Mouse (Mus musculus): ENCODE measurements around the gene Prrc2b.

Prrc2b gene

DNA sequence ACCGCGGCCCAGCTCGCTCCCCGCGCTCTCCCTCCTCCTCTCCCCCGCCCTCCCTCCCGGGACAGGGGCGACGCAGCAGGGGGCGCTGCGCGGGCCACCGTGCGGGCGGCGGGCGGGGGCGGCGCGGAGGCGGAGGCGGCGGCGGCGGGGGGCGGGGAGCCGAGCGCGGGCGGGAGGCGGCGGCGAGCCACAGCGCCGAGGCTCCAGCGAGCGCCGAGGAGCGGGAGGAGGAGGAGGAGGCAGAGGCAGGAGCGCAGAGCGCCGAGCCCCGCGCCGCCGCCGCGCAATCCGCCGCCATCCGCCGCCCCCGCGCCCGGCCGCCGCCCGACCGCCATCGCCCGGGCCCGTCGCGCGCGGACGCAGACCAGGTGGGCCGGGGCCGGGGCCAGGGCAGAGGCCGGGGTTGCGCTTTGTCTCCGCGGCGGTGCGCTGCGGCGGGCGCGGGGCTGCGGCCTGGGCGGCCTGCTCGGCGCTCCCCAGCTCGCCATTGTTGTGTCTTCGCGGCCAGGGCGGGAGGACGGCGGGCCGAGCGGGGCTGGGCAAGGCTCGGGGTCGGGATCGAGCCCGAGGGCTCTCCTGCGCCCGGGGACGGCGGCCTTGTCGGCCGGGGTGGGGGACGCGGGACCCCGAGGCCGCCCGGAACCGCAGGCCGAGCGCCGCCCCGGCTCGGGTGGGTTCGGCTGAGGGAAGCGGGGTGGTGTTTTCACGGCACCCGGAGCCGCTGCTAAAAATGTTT, at the start of gene Prrc2b:
TSS of gene Prrc2b (plus strand) at position 159 of the 736 bp plus-strand sequence.
- peak; percentile 68 for DNase-seq (ENCODE audit: low spot score)

DNA sequence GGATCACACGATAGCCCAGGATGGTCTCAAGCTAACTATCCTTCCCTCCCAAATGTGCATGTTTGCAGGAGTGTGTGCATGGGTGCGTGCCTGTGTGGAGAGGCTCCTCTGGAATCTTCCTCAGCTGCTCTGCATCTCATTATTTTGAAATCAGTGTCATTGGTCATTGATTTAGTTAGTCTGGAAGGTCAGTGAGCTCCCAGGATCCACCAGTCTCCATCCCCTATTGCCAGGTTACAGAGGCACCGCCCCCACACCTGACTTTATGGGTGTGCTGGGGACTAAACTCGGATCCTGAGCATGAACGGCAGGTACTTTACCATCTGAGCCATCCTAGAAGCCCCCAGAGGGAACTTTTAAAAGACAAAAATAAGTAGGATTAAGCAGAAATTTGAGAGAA, 47.9 kb upstream of the Prrc2b start:
- DNase-seq (ENCODE audit: low spot score), result no peak

GRCm38 (mm10) chr2:32103557-32103956, 47.3 kb upstream of the Prrc2b start:
- DNase-seq (ENCODE audit: low spot score), result no peak

DNA sequence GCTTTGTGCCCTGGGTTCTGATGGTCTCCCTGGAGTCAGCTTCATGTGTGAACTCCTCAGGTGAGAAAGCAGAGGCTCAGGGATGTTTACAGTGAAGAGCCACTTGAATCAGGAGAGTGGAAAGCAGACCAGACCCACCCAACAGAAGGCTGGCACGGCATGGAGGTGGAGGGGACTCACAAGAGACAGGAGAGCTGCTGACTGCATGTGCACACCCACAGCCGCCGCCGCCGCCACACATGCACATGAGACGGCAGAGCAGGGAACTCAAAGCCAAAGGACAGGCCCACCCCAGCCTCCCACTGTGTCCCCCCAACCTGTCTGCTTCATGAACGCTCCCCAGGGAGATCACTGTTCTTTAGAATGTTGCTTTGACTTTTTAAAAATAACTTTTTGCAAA, 46.8 kb upstream of the Prrc2b start:
- no peak for DNase-seq (ENCODE audit: low spot score)

DNA sequence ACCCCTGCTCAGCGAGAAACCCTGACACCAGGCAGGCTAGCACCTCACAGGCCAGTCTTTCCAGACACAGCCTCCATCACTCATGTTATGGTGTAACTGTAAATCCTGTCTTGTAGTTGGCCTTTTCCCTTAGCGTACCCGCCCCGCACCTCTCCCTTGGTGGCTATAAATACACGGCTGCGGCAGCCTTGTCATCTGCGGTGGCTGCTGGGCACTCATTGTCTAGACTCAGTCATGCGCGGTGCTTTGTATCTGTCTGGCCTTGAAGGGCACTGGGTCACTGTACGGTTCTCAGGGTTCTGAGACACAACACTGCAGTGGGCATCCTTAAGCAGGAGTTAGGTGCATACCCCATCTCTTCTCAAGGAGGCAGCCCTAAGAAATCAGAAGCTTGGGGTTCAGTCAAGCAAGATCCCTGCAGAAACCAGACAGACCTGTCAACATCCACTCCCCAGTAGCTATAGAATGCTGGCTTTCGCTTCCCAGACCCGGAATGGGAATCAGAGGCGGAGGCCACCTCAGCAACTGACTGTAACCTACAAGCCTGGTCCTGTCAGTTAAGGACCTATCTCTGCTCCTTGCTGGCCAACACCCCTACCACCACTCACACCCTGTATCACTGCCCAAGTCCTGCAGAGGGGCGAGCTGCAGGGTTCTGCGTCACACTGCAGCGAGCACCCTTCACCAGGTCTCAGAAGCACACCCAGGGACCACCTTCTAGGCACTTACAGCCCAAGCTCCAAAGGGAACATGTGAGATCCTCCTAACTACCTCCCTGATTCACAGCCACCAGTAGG, 45.6 kb upstream of the Prrc2b start:
- DNase-seq (ENCODE audit: low spot score), result no peak

DNA sequence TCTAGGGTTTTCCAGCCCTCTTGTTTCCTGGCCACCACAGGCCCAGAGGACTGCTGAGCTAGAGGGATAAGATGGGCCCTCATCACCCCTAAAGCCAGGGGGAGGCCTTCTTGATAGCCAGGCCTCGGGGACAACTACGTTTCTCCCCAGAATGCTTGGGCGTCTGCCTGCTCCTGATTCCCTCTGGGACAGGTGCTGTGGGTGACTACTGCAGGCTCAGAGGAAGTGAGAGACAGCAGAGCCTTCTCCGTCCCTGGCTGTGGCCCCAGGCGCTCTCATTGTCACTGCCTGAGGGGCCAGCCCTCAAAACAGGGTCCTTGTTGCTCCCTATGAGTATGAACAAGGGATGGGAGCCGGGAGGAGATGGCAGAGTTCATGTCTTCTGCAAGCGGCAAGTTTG, 45.0 kb upstream of the Prrc2b start:
- DNase-seq (ENCODE audit: low spot score), result no peak

DNA sequence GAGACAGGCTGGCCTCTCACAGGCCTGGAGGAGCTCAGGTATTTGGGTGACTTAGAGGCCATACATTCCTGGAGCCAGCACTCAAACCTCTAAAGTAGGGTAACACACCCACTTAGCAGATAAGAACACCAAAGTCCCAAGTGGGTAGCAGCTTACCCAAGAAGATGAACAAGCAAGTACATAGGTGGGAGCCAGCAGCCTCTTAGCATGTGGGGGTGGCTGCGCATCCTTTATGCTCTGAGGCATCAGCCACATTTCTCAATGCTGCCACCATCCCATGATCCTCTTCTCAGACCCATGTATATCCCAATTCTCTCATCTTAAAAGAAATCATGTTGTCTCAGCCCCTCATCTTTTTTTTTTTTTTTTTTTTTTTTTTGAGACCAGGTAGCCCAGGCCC, 39.6 kb upstream of the Prrc2b start:
- DNase-seq (ENCODE audit: low spot score), result no peak

- DNase-seq (ENCODE audit: low spot score), result no peak
Measured at GRCm38 (mm10) chr2:32112548-32112947, 38.3 kb upstream of the Prrc2b start.

- DNase-seq (ENCODE audit: low spot score), result no peak
Measured at GRCm38 (mm10) chr2:32115851-32116268, 35.0 kb upstream of the Prrc2b start.

DNA sequence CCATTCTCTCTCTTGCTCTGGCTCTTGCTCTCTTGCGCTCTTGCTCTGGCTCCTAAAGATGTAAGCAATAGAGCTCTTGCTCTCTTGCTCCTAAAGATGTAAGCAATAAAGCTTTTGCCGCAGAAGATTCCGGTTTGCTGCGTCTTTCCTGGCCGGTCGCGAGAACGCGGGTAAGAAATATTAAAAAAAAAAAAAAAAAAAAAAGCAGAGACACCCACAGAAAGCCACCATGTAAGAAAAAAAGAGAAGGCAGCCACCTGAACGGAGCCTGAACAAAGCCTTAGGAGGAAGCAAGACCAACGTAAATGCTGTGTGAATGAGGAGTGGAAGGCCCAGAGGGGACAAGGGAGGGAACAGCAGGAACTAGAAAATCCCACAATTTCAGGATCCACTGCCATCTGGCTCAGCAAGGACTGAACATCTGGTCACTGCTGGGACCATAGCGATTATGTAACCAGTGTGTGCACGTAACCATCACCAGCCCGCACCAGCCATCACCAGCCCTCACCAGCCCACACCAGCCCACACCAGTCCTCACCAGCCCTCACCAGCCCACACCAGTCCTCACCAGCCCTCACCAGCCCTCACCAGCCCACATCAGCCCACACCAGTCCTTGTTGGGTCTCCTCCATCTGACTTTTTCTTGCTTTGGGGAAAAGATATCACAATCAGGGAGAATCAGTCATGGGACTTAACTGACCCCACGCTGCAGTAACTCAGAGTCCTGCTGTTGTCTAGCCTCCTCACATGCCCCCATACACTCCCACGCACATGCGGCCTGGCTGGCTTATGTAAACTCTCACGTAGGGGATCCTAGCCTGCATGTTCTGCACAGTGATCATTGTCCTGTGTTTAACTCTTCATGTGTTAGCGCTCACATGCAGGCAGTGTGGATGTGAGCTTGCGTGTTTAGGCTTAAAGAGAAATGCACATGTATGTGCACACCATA, 30.8 kb upstream of the Prrc2b start:
- no peak for DNase-seq (ENCODE audit: low spot score)

GRCm38 (mm10) chr2:32121150-32121549, 29.7 kb upstream of the Prrc2b start:
- no peak for DNase-seq (ENCODE audit: low spot score)

DNA sequence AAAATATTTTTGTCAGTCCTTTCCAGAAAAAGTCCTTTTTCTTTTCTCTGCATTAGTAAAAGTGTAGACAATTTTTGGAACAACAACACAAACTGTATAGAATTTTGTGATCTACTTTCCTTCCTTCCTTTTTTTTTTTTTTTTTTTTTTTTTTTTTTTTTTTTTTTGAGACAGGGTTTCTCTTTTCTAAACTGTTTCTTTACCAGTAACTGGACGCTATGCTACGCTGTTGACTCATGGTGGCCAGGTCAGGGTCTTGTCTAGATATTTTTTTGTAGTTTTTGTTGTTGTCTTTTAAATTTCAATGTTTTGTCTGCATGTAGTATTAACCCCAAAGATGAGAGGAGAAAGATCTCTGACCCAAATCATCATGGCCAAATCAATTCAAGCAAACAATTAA, 29.1 kb upstream of the Prrc2b start:
- no peak for DNase-seq (ENCODE audit: low spot score)

DNA sequence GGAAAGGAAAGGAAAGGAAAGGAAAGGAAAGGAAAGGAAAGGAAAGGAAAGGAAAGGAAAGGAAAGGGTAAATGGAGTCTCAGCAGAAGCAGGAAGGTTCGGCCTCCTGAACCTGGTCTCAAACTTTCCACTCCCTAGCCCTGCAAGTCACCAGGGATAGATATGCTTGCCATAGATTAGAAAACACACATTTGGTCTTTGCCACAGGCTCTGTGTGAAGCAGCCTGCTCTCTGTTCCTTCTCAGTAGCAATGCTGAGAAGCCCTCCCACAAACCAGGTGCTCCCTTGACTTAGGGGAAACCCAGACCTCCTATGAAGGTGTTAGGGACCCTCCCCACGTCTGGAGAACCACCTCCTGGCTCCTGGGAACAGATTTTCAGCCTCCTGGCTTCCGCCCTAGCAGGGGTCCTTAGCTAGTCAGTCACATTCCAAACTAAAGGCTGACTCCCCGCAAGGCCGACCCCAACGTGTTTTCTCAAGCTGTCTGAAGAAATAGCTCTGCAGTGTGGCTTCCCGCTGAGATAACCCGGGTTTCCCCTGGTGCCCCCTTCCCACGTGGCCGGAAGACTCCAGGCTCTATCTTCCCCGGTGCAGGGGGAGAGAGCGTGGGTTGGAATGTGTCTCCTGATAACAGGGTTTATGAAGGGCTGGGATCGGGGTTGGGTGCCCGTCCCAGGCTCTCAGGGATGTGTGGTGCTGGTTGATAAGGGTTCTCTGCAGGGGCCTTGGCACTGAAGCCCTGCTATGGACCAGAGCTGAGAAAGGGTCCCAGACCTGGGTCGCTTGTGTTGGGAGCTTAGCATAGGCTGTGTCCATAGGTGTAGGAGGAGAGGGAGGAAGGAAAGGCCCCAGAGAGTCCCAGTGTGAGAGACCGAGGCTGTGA, 23.0 kb upstream of the Prrc2b start:
- DNase-seq (ENCODE audit: low spot score), result no peak

GRCm38 (mm10) chr2:32128536-32128841, 22.4 kb upstream of the Prrc2b start:
- DNase-seq (ENCODE audit: low spot score), result no peak

DNA sequence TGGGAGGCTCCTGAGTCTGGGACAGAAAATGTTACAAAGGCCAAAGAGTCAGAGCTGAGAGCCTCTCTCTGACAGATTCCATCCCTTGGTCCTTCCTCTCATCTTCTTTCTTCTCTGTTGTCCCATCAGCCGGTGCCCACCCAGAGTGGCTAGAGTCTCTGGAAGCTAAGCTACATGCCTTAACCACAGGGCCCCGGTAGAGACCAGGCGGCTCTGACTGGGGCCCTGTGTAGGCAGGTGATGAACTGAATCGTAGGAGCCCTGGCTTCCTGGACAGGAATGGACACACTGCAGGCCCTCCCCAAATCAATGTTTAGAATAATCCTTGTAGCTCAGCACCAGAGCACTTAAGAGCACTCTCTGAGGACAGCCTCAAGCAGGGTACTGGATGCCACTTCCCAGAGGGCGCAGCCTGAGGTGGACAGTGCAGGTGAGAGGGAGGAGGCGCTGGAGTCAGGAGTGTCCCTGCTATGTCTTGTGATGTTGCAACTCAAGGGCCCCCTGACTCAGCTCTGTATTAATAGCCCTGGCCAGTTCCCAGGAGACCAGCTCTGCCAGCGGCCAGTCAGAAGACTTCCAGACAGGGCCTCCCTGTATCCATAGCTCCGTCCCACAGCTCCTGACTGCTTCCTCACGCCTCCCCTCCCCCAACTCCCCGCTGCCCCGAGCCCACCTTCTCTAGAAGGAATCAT, 21.4 kb upstream of the Prrc2b start:
- DNase-seq (ENCODE audit: low spot score), result no peak

- peak; percentile 59 for DNase-seq (ENCODE audit: low spot score)
Measured at GRCm38 (mm10) chr2:32130435-32130834, 20.4 kb upstream of the Prrc2b start.

GRCm38 (mm10) chr2:32131205-32131834, 19.6 kb upstream of the Prrc2b start:
- no peak for DNase-seq (ENCODE audit: low spot score)

- no peak for DNase-seq (ENCODE audit: low spot score)
Measured at GRCm38 (mm10) chr2:32131866-32132566, 18.9 kb upstream of the Prrc2b start.

GRCm38 (mm10) chr2:32132567-32132992, 18.3 kb upstream of the Prrc2b start:
- peak; percentile 60 for DNase-seq (ENCODE audit: low spot score)

DNA sequence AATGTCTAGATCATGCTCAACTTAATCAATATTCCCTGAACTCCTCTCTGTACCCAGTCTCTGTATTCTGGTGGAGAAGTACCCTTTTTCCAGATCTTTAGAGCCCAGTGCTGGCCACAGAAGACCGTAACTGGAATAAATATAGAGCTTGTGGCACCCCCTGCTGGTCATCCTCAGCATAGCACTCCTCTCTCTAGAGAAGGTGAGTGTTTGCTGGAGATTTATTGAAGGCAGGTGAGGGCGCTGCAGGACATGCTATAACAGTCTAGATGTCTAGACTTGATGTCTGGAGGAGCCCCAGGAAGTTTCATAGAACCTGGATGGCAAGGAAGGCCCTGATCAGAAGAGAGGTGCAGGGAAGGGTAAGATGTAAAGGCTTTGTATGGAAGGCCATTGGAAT, 16.8 kb upstream of the Prrc2b start:
- peak; percentile 89 for DNase-seq (ENCODE audit: low spot score)
